Mouse (Mus musculus): Measurements from ENCODE around the gene Pgam5. TPM values are rescaled to one million over a fixed set of nuclear protein-coding genes. Genes with fewer than 3 reads are reported as not detected.

Pgam5 gene
- total RNA-seq, 2 experiments from 2014 or later = 61.0 to 68.1 TPM

DNA sequence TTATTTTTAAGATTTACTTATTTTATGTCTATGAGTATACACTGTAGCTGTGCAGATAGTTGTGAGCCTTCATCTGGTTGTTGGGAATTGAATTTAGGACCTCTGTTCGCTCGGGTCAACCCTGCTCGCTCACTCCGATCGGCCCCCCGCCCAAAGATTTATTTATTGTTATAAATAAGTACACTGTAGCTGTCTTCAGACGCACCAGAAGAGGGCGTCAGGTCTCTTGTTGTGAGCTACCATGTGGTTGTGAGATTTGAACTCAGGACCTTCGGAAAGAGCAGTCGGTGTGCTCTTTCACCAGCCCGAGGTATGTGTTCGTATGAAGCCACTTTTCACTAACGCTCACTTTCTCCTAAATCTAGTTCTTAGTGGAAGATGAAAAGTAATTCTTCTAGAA is 38.1 kb downstream of the Pgam5 start:
- intact Hi-C loops (cut with DNase I) = no loop called here
- DNase-seq (ENCODE audit: low spot score in 2 of 2) = no peak

DNA sequence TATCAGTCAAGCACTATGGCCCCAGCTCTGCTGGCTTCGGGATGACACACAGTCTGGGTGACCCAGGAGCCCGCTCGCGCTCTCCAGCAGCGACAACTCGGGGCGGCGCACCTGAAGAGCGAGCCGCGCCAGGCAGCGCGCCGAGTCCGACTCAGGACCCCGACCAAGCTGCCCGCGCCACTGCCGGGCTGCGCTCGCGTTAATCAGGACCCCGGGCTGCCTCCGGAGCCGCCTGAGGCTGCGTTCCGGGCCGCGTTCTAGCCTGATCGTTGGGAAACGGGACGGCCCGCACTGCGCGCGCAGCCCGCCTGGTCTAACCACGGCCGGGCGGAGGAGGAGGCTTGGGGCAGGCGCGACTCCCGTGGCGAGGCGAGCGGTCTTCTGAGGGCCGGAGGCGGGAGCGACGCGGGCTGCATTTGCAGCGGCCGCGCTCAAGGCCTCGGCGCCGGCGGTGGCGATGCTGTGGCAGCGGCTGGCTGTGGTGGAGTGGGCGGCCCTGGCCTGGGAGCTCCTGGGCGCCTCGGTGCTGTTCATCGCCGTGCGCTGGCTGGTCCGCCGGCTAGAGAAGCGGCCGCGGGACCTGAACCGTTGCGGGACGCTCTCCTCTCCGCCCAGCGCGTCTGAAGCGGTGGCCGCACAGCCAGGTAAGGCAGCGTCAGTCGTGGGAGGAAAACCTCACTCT is 38.8 kb downstream of the Pgam5 start, which contains the start of gene Ankle2:
TSS of gene Ankle2 (plus strand) at position 225 of the 682 bp plus-strand sequence.
- DNase-seq (ENCODE audit: low spot score in 2 of 2) = peak; percentile 93 to 94
- intact Hi-C loops (cut with DNase I) = no loop called here

- no peak for DNase-seq (ENCODE audit: low spot score in 2 of 2)
- intact Hi-C loops (cut with DNase I) = no loop called here
These were observed 39.3 kb downstream of the Pgam5 start for GRCm38 (mm10) chr5:110230401-110230779.

- DNase-seq (ENCODE audit: low spot score in 2 of 2) = no peak
- intact Hi-C loops (cut with DNase I) = no loop called here
These were observed 42.3 kb downstream of the Pgam5 start for GRCm38 (mm10) chr5:110227336-110227883.

DNA sequence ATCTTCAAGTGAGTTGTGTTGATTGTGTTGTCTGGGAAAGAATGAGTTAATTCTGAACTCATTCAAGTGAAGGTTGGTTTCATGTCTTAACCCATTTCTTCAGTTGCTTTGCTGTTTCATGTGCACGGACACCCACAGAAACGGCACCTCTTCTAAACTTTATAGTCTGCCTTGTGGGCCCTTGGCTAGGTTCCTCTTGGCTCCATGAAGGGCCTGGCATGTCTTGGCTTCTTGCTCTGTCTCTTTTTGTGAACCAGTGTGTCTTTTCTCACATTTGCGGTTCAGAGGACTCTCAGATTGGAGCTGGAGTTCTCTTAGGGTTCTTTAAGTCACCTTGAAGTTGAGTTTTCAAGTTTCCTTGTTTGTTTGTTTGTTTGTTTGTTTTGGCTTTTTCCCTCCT is 44.7 kb downstream of the Pgam5 start:
- intact Hi-C loops (cut with DNase I) = no loop called here
- DNase-seq (ENCODE audit: low spot score in 2 of 2) = no peak

GRCm38 (mm10) chr5:110222757-110223156 is 47.0 kb downstream of the Pgam5 start:
- no peak for DNase-seq (ENCODE audit: low spot score in 2 of 2)
- intact Hi-C loops (cut with DNase I) = no loop called here

GRCm38 (mm10) chr5:110220331-110220730 is 49.4 kb downstream of the Pgam5 start:
- intact Hi-C loops (cut with DNase I) = no loop called here

GRCm38 (mm10) chr5:110216780-110217179 is 52.9 kb downstream of the Pgam5 start:
- intact Hi-C loops (cut with DNase I) = no loop called here
- DNase-seq (ENCODE audit: low spot score in 2 of 2) = no peak

More at GRCm38 (mm10) chr5:110220331-110220730, 49.4 kb downstream of the Pgam5 start:
- DNase-seq (ENCODE audit: low spot score in 2 of 2) = no peak

GRCm38 (mm10) chr5:110211312-110211711 is 58.4 kb downstream of the Pgam5 start:
- no peak for DNase-seq (ENCODE audit: low spot score in 2 of 2)
- intact Hi-C loops (cut with DNase I) = no loop called here

Other genes with a start within 250 kb of the Pgam5 start
- gene Gm17655, start 197.4 kb downstream of the Pgam5 start, total RNA-seq (2021) = 1 to 10 TPM; 7.2 to 7.6 TPM
- under 1 TPM; 0.48 to 0.72 TPM for gene Gm35315, start 175.5 kb downstream of the Pgam5 start, total RNA-seq (2021)
- gene Plcxd1, start 169.9 kb downstream of the Pgam5 start, total RNA-seq (2021) = 10 to 100 TPM; 11.1 to 12.0 TPM
- 10 to 100 TPM; 85.4 to 88.5 TPM for gene Gtpbp6, start 161.7 kb downstream of the Pgam5 start, total RNA-seq (2021)
- gene Zfp605, start 159.8 kb downstream of the Pgam5 start, total RNA-seq (2021) = 10 to 100 TPM; 15.4 to 18.8 TPM
- 10 to 100 TPM; 42.5 to 62.2 TPM for gene Chfr, start 134.1 kb downstream of the Pgam5 start, total RNA-seq (2021)
- gene Golga3, start 93.2 kb downstream of the Pgam5 start, total RNA-seq (2021) = 10 to 100 TPM; 42.0 to 46.7 TPM
- gene Ankle2, start 38.9 kb downstream of the Pgam5 start, total RNA-seq (2021) = 10 to 100 TPM; 37.1 to 37.2 TPM
- 1 to 10 TPM; 6.9 to 8.5 TPM for gene Pxmp2, start 16.3 kb upstream of the Pgam5 start, total RNA-seq (2021)
- gene Pole, start 16.4 kb upstream of the Pgam5 start, total RNA-seq (2021) = 1 to 10 TPM; 1.0 to 1.5 TPM
- not detected for gene P2rx2, start 73.3 kb upstream of the Pgam5 start, total RNA-seq (2021)
- not detected for gene Lrcol1, start 74.8 kb upstream of the Pgam5 start, total RNA-seq (2021)
- gene Fbrsl1, start 178.6 kb upstream of the Pgam5 start, total RNA-seq (2021) = 10 to 100 TPM; 75.2 to 82.6 TPM

Data from left cerebral cortex, postnatal 36 days (tissue).